Mouse (Mus musculus) heart, adult 18-20 months (tissue): ENCODE measurements around the gene Gm44965. TPM values are rescaled to one million over a fixed set of nuclear protein-coding genes. Genes with fewer than 3 reads are reported as not detected.

ENCODE experiments used
- DNase-seq, 2 experiments: peaks; one replicate each; pipeline ENCODE4 v3.0.0; 2021 to 2022; ENCODE audit warnings: mixed read lengths in 1 of 2
- total RNA-seq, 2 experiments: library from RNA; stranded (reverse); gene quantifications; 2 replicates each; pipeline ENCODE4 v1.2.3; 2021

The Gm44965 gene
- total RNA-seq, 2 experiments from 2014 or later: not detected

- no peak for DNase-seq
Measured at GRCm38 (mm10) chr6:48666159-48666586, 72.4 kb downstream of the Gm44965 start.

- DNase-seq: no peak
Measured at GRCm38 (mm10) chr6:48668022-48668421, 74.3 kb downstream of the Gm44965 start.

Other genes starting within 250 kb of the Gm44965 start
- gene Krba1, start 198.4 kb upstream of the Gm44965 start, total RNA-seq: 10 to 100 TPM; 14.4 to 18.6 TPM
- 10 to 100 TPM; 10.2 to 11.3 TPM for gene Zfp467, start 148.1 kb upstream of the Gm44965 start, total RNA-seq
- under 1 TPM; 0.22 to 0.23 TPM for gene Sspo, start 145.7 kb upstream of the Gm44965 start, total RNA-seq
- gene Atp6v0e2, start 56.3 kb upstream of the Gm44965 start, total RNA-seq: 10 to 100 TPM; 19.8 to 21.4 TPM
- 10 to 100 TPM; 14.7 to 18.6 TPM for gene Lrrc61, start 39.1 kb upstream of the Gm44965 start, total RNA-seq
- gene Rarres2, start 21.2 kb upstream of the Gm44965 start, total RNA-seq: 10 to 100 TPM; 60.1 to 86.3 TPM
- gene Gm45021, start 4.3 kb upstream of the Gm44965 start, total RNA-seq: not detected
- 10 to 100 TPM; 32.3 to 32.9 TPM for gene Repin1, start 58 bp upstream of the Gm44965 start, total RNA-seq
- gene Zfp775, start 8.1 kb downstream of the Gm44965 start, total RNA-seq: 10 to 100 TPM; 11.8 to 12.3 TPM
- under 1 TPM; 0.37 to 0.39 TPM for gene AI854703, start 32.8 kb downstream of the Gm44965 start, total RNA-seq
- gene Gimap8, start 53.3 kb downstream of the Gm44965 start, total RNA-seq: 1 to 10 TPM; 7.1 to 7.5 TPM
- gene Gimap9, start 82.2 kb downstream of the Gm44965 start, total RNA-seq: 1 to 10 TPM; 4.6 to 4.9 TPM
- 10 to 100 TPM; 19.3 to 32.9 TPM for gene Gimap4, start 90.6 kb downstream of the Gm44965 start, total RNA-seq
- 10 to 100 TPM; 29.6 to 36.9 TPM for gene Gimap6, start 114.3 kb downstream of the Gm44965 start, total RNA-seq
- gene Gm28053, start 124.7 kb downstream of the Gm44965 start, total RNA-seq: 1 to 10 TPM; 3.8 to 4.0 TPM
- gene Gimap7, start 124.7 kb downstream of the Gm44965 start, total RNA-seq: 1 to 10 TPM in 1 of 2 experiments, under 1 TPM in 1; 0.27 to 1.7 TPM
- 10 to 100 TPM in 1 of 2 experiments, 1 to 10 TPM in 1; 9.9 to 13.3 TPM for gene Gimap1, start 145.1 kb downstream of the Gm44965 start, total RNA-seq
- gene Gimap5, start 152.3 kb downstream of the Gm44965 start, total RNA-seq: 1 to 10 TPM; 4.9 to 5.0 TPM
- 1 to 10 TPM in 1 of 2 experiments, under 1 TPM in 1; 0.57 to 6.9 TPM for gene Gimap3, start 176.9 kb downstream of the Gm44965 start, total RNA-seq
- 10 to 100 TPM; 14.7 to 20.6 TPM for gene Tmem176a, start 247.0 kb downstream of the Gm44965 start, total RNA-seq
- 10 to 100 TPM; 39.3 to 54.1 TPM for gene Tmem176b, start 247.6 kb downstream of the Gm44965 start, total RNA-seq